Mouse (Mus musculus): Measurements from ENCODE around the gene Slc35a5. TPM values are rescaled to one million over a fixed set of nuclear protein-coding genes. Genes with fewer than 3 reads are reported as not detected.

Slc35a5 gene
- 14.6 and 16.6 TPM in 2 replicates for polyA plus RNA-seq (2016; fragmentation: Nextera tagmentation; extraction: Ambion mirVana)

DNA sequence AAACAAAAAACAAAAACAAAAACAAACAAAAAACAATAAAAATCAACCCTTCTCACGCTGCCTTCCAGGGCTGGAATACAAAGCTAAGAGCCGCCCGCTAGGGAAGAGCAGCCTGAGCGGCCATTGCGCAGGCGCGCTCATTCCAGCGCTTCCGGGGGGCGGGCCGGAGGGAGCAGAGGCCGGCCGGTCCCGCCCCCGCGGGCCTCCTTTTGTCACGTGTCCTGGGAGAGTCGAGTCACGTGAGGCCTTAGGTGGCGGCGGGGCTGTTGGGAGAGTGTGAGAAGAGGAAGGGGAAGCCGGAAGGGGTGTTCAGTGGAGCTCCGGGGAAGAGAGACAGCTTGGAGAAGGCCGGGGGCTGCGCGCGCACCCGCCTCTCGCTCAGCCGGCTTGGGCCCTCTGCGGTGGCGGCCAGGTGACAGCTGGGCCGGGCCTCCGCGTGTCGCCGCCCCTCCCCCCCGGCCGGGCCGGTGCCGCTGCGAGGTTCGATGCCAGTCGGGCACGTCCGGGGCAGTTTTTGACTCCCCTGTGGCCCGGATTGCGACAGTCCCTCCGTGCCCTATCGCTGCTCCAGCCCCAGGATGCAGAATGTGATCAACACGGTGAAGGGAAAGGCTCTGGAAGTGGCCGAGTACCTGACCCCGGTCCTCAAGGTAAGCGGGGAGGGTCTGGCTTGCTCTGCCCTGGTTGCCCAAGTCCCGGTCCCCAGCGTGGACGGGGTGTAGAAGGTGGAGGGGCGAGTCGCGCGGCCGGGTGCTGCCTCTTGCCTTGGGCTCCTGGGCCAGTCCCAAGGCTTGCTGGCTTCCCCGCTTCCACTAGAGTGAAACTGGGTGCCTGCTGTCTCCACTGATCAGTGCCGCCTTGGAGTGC lies at the start of gene Slc35a5, which contains the start of gene Atg3:
TSS of gene Slc35a5 (minus strand) at position 185 of the 867 bp plus-strand sequence.
TSS of gene Atg3 (plus strand) at position 264 of the 867 bp plus-strand sequence.
- H3K27me3 ChIP-seq (ENCODE audit: insufficient read depth, poor library complexity, severe bottlenecking): no peaks in the 10 kb centered on the region
- DNase-seq (ENCODE audit: low spot score): peak; percentile 96
- H3K4me1 ChIP-seq (replicated peaks): peaks cover 24% of the 10 kb centered on the region
- no peaks in the 10 kb centered on the region for H3K9me3 ChIP-seq
- peak within 1 kb of the TSS; percentile 90 for H3K4me3 ChIP-seq
- H3K27ac ChIP-seq: peak within 1 kb of the TSS; percentile 92
- H3K36me3 ChIP-seq: peaks cover 22% of the 10 kb centered on the region
- under 1% methylated on average over 64 of the region's 64 CpGs for WGBS

GRCm38 (mm10) chr16:45204859-45205670 lies 46.6 kb upstream of the Slc35a5 start:
- DNase-seq (ENCODE audit: low spot score): no peak
- WGBS: 85% methylated on average over 12 of the region's 12 CpGs
- Histone ChIP-seq H3K4me1 (replicated peaks) (no peaks in the 10 kb centered on the region), H3K27me3 (ENCODE audit: insufficient read depth, poor library complexity, severe bottlenecking) (no peaks in the 10 kb centered on the region), H3K36me3 (no peaks in the 10 kb centered on the region), H3K27ac (no peak overlapping the region), H3K9me3 (no peaks in the 10 kb centered on the region), H3K4me3 (no peak overlapping the region)

DNA sequence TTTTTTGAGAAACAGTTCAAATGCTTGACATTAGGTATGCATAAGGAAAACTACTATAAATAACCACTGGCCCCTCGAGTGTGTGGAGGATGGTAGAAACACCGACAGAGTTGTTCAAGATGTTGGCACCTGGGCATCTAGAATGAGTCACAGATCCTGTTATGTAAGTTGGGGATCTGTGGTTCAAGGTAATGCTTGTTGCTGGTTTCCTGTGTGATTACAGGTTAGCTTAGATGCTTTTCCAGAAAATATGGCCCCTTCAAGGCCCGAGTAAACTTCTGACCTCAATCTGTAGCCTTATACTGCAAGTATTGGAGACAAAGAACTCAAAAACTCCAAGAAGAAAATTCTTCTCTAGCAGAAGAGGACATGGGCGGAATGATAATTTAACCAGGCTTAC lies 45.9 kb upstream of the Slc35a5 start:
- H3K4me1 ChIP-seq (replicated peaks): no peaks in the 10 kb centered on the region
- H3K27ac ChIP-seq: no peak overlapping the region
- no peaks in the 10 kb centered on the region for H3K9me3 ChIP-seq
- no peak overlapping the region for H3K4me3 ChIP-seq
- DNase-seq (ENCODE audit: low spot score): no peak
- H3K36me3 ChIP-seq: no peaks in the 10 kb centered on the region
- WGBS: 92% methylated on average over 4 of the region's 4 CpGs
- no peaks in the 10 kb centered on the region for H3K27me3 ChIP-seq (ENCODE audit: insufficient read depth, poor library complexity, severe bottlenecking)

DNA sequence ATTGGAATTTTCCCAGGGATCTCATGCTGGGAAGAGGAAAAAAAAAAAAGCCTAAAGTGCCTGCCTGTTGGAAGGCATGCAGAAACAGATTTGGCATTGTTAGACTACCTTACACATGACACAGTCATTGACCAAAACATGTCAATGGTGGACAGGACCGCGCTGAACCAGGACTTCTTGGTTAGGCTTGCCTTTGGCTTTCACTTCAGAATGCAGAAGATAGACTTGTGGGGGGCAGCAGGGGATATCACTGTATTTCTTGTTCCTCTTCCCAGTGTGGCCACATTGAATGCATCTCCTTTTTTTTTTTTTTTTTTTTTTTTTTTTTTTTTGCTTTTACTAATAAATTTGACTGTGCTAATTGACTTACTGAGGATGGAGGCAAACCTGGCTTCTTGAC lies 42.9 kb upstream of the Slc35a5 start:
- WGBS: 96% methylated on average over 2 of the region's 2 CpGs
- Histone ChIP-seq H3K9me3 (no peaks in the 10 kb centered on the region), H3K4me3 (no peak overlapping the region), H3K36me3 (no peaks in the 10 kb centered on the region), H3K4me1 (replicated peaks) (no peaks in the 10 kb centered on the region), H3K27ac (no peak overlapping the region), H3K27me3 (ENCODE audit: insufficient read depth, poor library complexity, severe bottlenecking) (no peaks in the 10 kb centered on the region)
- no peak for DNase-seq (ENCODE audit: low spot score)

- Histone ChIP-seq H3K36me3 (no peaks in the 10 kb centered on the region), H3K9me3 (no peaks in the 10 kb centered on the region), H3K4me1 (replicated peaks) (no peaks in the 10 kb centered on the region), H3K27me3 (ENCODE audit: insufficient read depth, poor library complexity, severe bottlenecking) (no peaks in the 10 kb centered on the region), H3K27ac (no peak overlapping the region), H3K4me3 (no peak overlapping the region)
- DNase-seq (ENCODE audit: low spot score): peak; percentile 60
- WGBS: 34% methylated on average over 6 of the region's 6 CpGs
These were observed 38.3 kb upstream of the Slc35a5 start for GRCm38 (mm10) chr16:45196816-45197215.

DNA sequence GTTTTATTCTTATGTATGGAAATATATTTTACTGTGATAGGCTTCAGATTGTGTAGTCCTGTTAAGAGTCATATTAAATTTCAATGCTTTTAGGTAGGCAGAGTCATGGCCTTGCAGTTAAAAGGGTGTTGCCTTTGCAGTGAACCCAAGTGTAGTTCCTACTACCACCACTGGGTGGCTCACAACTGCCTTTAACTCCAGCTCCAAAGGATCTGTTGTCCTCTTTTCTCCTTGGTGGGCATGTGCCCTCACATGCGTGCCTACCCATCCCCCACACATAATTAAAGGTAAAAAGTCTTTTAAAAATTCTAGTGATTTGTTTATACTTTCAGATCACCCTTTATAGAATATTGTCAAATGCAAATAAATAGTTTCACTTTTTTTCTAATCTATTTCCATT lies 34.1 kb upstream of the Slc35a5 start:
- Histone ChIP-seq H3K9me3 (no peaks in the 10 kb centered on the region), H3K27me3 (ENCODE audit: insufficient read depth, poor library complexity, severe bottlenecking) (no peaks in the 10 kb centered on the region), H3K4me3 (no peak overlapping the region), H3K27ac (no peak overlapping the region), H3K4me1 (replicated peaks) (no peaks in the 10 kb centered on the region), H3K36me3 (0 out of 2 replicates have a peak, but pooled peaks cover 15% of the 10 kb centered on the region)
- peak; percentile 74 for DNase-seq (ENCODE audit: low spot score)
- WGBS: 8% methylated on average over 1 of the region's 1 CpGs

- Histone ChIP-seq H3K4me3 (no peak overlapping the region), H3K36me3 (peaks cover 21% of the 10 kb centered on the region), H3K27ac (no peak overlapping the region), H3K4me1 (replicated peaks) (no peaks in the 10 kb centered on the region), H3K9me3 (no peaks in the 10 kb centered on the region), H3K27me3 (ENCODE audit: insufficient read depth, poor library complexity, severe bottlenecking) (no peaks in the 10 kb centered on the region)
- 93% methylated on average over 5 of the region's 5 CpGs for WGBS
- DNase-seq (ENCODE audit: low spot score): no peak
These were observed 23.3 kb upstream of the Slc35a5 start for GRCm38 (mm10) chr16:45181824-45182223.

GRCm38 (mm10) chr16:45178552-45178951 lies 20.0 kb upstream of the Slc35a5 start:
- no peaks in the 10 kb centered on the region for H3K9me3 ChIP-seq
- H3K36me3 ChIP-seq: peaks cover 14% of the 10 kb centered on the region
- H3K4me3 ChIP-seq: no peak overlapping the region
- H3K27me3 ChIP-seq (ENCODE audit: insufficient read depth, poor library complexity, severe bottlenecking): no peaks in the 10 kb centered on the region
- WGBS: 92% methylated on average over 2 of the region's 2 CpGs
- DNase-seq (ENCODE audit: low spot score): no peak
- no peak overlapping the region for H3K27ac ChIP-seq
- no peaks in the 10 kb centered on the region for H3K4me1 ChIP-seq (replicated peaks)

DNA sequence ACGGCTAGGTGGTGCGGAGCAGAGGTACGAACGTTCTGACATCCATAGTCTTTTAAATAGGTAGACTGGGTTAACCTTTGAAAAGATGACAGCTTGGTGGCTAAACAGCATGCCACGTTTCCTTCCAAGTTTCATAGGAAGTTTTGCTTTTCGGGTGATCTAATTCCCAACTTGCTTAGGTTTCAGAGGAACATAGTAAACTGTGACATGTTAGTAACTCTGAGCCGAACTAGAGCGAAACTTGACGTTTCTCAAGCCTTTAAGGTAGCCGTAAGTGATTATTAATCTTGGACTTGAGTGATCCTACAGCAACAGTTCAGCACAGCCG lies 847 bp upstream of the Slc35a5 start:
- Histone ChIP-seq H3K27ac (peak overlapping the region; percentile 92), H3K9me3 (no peaks in the 10 kb centered on the region), H3K27me3 (ENCODE audit: insufficient read depth, poor library complexity, severe bottlenecking) (no peaks in the 10 kb centered on the region), H3K4me1 (replicated peaks) (peaks cover 24% of the 10 kb centered on the region), H3K36me3 (peaks cover 21% of the 10 kb centered on the region), H3K4me3 (peak overlapping the region; percentile 90)
- no peak for DNase-seq (ENCODE audit: low spot score)
- 11% methylated on average over 11 of the region's 11 CpGs for WGBS

DNA sequence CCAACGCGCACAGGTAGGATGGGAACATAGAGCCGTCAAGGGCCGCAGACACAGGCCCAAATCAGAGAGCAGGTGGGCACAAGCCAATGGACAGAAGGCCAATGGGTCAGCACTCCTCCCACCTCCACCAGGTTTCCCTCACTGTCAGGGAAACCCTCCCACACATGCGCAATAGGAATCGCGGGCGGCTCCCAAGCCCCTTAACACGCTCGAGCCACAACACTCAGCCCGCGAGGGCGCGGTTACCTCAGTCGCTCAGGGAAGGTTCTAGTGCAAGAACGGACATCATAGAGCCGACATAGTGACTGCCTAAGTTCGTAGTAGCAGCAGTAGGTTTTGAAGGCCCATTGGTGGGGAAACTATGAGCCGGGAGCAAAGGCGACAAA lies 377 bp downstream of the Slc35a5 start:
- H3K27ac ChIP-seq: peak overlapping the region; percentile 92
- WGBS: 1% methylated on average over 20 of the region's 20 CpGs
- H3K9me3 ChIP-seq: no peaks in the 10 kb centered on the region
- H3K4me3 ChIP-seq: peak overlapping the region; percentile 90
- peak; percentile 65 for DNase-seq (ENCODE audit: low spot score)
- peaks cover 24% of the 10 kb centered on the region for H3K4me1 ChIP-seq (replicated peaks)
- peaks cover 22% of the 10 kb centered on the region for H3K36me3 ChIP-seq
- H3K27me3 ChIP-seq (ENCODE audit: insufficient read depth, poor library complexity, severe bottlenecking): no peaks in the 10 kb centered on the region

DNA sequence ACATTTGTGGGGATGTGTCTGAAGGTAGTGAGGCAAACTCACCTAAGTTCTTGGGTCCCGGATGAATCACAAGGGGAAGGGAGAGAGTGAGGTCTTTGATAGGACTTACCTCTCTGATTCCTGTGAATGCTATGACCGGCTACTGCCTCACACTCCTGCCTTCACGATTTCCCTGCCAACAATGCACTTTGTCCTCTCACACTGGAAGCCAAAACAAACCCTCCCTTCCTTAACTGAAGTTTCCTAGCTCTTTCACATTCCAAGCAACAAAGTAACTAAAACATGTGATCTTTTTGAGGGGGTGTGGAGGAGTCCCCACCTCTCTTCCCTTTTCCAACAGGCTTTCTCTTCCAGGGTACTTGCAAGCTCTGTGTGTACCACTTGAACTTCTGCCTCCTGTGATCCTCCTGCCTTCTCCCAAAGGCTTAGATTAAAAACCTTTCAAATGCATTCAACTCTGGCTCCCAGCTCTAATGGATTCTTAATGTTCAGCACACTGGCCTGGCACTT lies 3.7 kb downstream of the Slc35a5 start:
- Histone ChIP-seq H3K27me3 (ENCODE audit: insufficient read depth, poor library complexity, severe bottlenecking) (no peaks in the 10 kb centered on the region), H3K27ac (no peak overlapping the region), H3K9me3 (no peaks in the 10 kb centered on the region), H3K36me3 (peaks cover 49% of the 10 kb centered on the region), H3K4me3 (no peak overlapping the region), H3K4me1 (replicated peaks) (peaks cover 14% of the 10 kb centered on the region)
- 87% methylated on average over 3 of the region's 3 CpGs for WGBS
- no peak for DNase-seq (ENCODE audit: low spot score)

- Histone ChIP-seq H3K9me3 (no peaks in the 10 kb centered on the region), H3K27me3 (ENCODE audit: insufficient read depth, poor library complexity, severe bottlenecking) (no peaks in the 10 kb centered on the region), H3K27ac (no peak overlapping the region), H3K4me3 (no peak overlapping the region), H3K36me3 (peaks cover 77% of the 10 kb centered on the region), H3K4me1 (replicated peaks) (no peaks in the 10 kb centered on the region)
- WGBS: 93% methylated on average over 10 of the region's 10 CpGs
- DNase-seq (ENCODE audit: low spot score): no peak
These were observed 9.9 kb downstream of the Slc35a5 start for GRCm38 (mm10) chr16:45148488-45149082.

All from hindbrain, embryonic 10.5 days (tissue).